Mouse (Mus musculus): ENCODE data around the gene Kirrel3. TPM values are rescaled to one million over a fixed set of nuclear protein-coding genes. Genes with fewer than 3 reads are reported as not detected.

Gene Kirrel3
- polyA plus RNA-seq, 1 experiment from 2014 or later: 2.2 TPM

DNA sequence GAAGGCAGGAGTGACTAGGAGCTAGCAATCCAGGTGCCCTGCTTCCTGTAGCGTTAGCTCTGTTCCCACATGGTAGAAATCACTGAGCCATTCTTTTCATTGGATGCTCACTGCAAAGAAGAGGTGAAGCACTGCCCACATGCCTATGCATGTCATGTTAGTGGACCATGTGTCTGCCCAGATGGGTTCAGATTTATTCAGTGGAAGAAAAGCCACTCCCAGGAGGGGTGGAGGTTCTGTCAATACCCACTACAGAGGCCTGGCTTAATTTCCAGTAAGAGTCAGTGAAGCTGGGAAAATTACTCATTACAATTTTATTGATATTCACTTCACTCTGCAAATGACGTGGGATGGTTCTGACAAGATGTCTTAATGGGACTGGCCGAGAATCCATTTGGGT lies 134.2 kb downstream of the Kirrel3 start:
- Histone ChIP-seq H3K27ac (no peak overlapping the region), H3K27me3 (ENCODE audit: low read depth, poor library complexity, severe bottlenecking) (no peaks in the 10 kb centered on the region), H3K4me3 (no peak overlapping the region), H3K4me1 (peaks cover 5% of the 10 kb centered on the region; the same call in 1 of the 2 replicates), H3K9me3 (replicated peaks) (no peaks in the 10 kb centered on the region), H3K36me3 (no peaks in the 10 kb centered on the region)
- 83% methylated on average over 3 of the region's 3 CpGs for WGBS
- DNase-seq (ENCODE audit: low spot score): no peak

DNA sequence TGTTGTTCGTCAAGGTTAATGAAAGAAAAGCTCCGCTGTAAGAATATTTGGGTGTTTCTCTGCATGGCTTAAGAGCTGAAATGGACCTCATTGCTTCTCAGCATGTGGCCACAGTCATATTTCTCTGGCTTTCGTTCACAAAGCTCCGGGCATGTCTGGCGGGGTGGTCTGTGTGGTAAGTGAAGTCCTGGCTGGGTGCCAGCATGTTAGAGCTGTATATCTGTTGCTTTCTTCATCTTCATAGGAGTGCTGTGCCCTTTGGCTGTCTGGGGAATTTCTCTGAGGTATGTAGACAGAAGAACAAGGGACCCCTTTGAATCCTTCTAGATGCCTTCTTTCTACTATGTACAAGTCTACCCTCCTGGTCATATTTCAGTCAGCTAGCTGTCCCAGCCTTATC lies 137.8 kb downstream of the Kirrel3 start:
- no peak overlapping the region for H3K4me3 ChIP-seq
- H3K36me3 ChIP-seq: no peaks in the 10 kb centered on the region
- WGBS: 92% methylated on average over 5 of the region's 5 CpGs
- H3K4me1 ChIP-seq: no peaks in the 10 kb centered on the region
- H3K27ac ChIP-seq: no peak overlapping the region
- no peaks in the 10 kb centered on the region for H3K27me3 ChIP-seq (ENCODE audit: low read depth, poor library complexity, severe bottlenecking)
- DNase-seq (ENCODE audit: low spot score): no peak
- no peaks in the 10 kb centered on the region for H3K9me3 ChIP-seq (replicated peaks)

DNA sequence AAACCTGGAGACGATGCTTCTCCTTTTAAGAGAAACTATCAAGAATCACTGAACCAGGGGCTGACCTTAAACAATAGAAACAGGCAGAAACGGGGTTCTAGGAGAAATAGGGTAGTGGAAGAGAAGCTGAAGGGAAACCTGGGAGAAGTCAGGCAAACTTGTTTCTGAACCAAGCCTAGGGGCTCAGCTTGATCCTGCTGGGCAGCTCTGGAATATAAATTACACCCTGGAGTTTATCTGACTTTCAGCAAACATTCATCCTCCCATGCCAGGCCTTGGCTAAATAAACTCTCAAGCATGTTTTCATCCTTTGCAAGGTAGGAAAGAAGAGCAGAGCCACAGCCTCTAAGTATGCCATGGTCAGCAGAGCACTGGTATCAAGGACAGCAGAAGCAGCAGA lies 138.3 kb downstream of the Kirrel3 start:
- DNase-seq (ENCODE audit: low spot score): no peak
- 72% methylated on average over 2 of the region's 2 CpGs for WGBS
- Histone ChIP-seq H3K27me3 (ENCODE audit: low read depth, poor library complexity, severe bottlenecking) (no peaks in the 10 kb centered on the region), H3K36me3 (no peaks in the 10 kb centered on the region), H3K27ac (no peak overlapping the region), H3K4me3 (no peak overlapping the region), H3K9me3 (replicated peaks) (no peaks in the 10 kb centered on the region), H3K4me1 (no peaks in the 10 kb centered on the region)

- Histone ChIP-seq H3K27ac (no peak overlapping the region), H3K9me3 (replicated peaks) (no peaks in the 10 kb centered on the region), H3K4me1 (no peaks in the 10 kb centered on the region), H3K4me3 (no peak overlapping the region), H3K27me3 (ENCODE audit: low read depth, poor library complexity, severe bottlenecking) (no peaks in the 10 kb centered on the region), H3K36me3 (no peaks in the 10 kb centered on the region)
- WGBS: 75% methylated on average over 3 of the region's 3 CpGs
- DNase-seq (ENCODE audit: low spot score): no peak
These were observed 143.1 kb downstream of the Kirrel3 start for GRCm38 (mm10) chr9:34628841-34629240.

GRCm38 (mm10) chr9:34635696-34636095 lies 150.0 kb downstream of the Kirrel3 start:
- no peak for DNase-seq (ENCODE audit: low spot score)
- WGBS: 81% methylated on average over 6 of the region's 6 CpGs

DNA sequence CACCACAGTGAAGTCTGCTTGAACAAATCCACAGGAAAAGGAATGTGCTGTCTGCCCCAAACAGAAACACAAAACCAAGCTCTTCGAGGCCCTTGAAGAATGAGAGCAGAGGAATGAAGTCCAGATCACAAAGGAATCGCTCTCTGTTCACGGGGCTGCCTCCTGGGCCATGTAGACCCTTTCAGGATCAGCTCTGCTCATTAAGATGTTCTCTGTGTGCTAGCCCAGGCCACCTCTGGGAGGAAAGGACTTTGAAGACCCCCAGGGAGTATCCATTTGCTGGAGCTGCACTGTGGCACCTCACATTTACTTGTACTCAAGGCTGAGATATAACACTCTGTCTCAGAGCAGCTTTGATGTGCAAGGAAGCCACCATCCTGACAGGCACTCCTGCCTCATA lies 158.2 kb downstream of the Kirrel3 start:
- H3K27me3 ChIP-seq (ENCODE audit: low read depth, poor library complexity, severe bottlenecking): peaks cover 10% of the 10 kb centered on the region; the same call in 1 of the 2 replicates
- H3K4me3 ChIP-seq: no peak overlapping the region
- DNase-seq (ENCODE audit: low spot score): no peak
- no peaks in the 10 kb centered on the region for H3K36me3 ChIP-seq
- H3K9me3 ChIP-seq (replicated peaks): no peaks in the 10 kb centered on the region
- H3K27ac ChIP-seq: no peak overlapping the region
- 61% methylated on average over 3 of the region's 3 CpGs for WGBS
- peaks cover 16% of the 10 kb centered on the region for H3K4me1 ChIP-seq

More at GRCm38 (mm10) chr9:34635696-34636095, 150.0 kb downstream of the Kirrel3 start:
- Histone ChIP-seq H3K27me3 (ENCODE audit: low read depth, poor library complexity, severe bottlenecking) (no peaks in the 10 kb centered on the region), H3K4me3 (no peak overlapping the region), H3K9me3 (replicated peaks) (no peaks in the 10 kb centered on the region), H3K4me1 (no peaks in the 10 kb centered on the region), H3K36me3 (no peaks in the 10 kb centered on the region), H3K27ac (no peak overlapping the region)

- Histone ChIP-seq H3K4me3 (no peak overlapping the region), H3K9me3 (replicated peaks) (no peaks in the 10 kb centered on the region), H3K27me3 (ENCODE audit: low read depth, poor library complexity, severe bottlenecking) (peaks cover 10% of the 10 kb centered on the region; the same call in 1 of the 2 replicates), H3K36me3 (no peaks in the 10 kb centered on the region), H3K27ac (no peak overlapping the region), H3K4me1 (peaks cover 16% of the 10 kb centered on the region)
- 89% methylated on average over 8 of the region's 8 CpGs for WGBS
- DNase-seq (ENCODE audit: low spot score): no peak
These were observed 158.7 kb downstream of the Kirrel3 start for GRCm38 (mm10) chr9:34644392-34644791.

DNA sequence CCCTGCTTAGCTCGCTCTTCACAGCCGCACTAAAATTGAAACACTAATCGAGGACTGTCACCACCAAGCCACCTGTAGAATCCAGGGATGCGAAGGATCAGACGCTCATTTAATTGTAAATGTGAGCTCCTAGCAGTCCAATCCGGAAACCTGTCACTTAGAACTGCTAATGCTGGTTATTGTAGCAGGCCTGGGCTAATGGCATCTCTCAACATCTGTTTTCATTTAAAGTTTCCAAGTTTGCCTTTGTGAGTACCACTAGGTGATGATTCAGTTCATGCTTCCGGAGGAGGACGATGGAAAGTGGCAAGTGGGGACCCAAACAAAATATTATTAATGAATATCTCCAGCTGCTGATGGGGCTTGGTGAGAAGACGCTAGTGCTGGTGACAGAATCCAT lies 161.1 kb downstream of the Kirrel3 start:
- Histone ChIP-seq H3K9me3 (replicated peaks) (no peaks in the 10 kb centered on the region), H3K27me3 (ENCODE audit: low read depth, poor library complexity, severe bottlenecking) (peaks cover 10% of the 10 kb centered on the region; the same call in 1 of the 2 replicates), H3K36me3 (no peaks in the 10 kb centered on the region), H3K4me1 (peaks cover 16% of the 10 kb centered on the region), H3K27ac (no peak overlapping the region), H3K4me3 (no peak overlapping the region)
- peak; percentile 56 for DNase-seq (ENCODE audit: low spot score)
- WGBS: 35% methylated on average over 9 of the region's 9 CpGs

GRCm38 (mm10) chr9:34652278-34652677 lies 166.6 kb downstream of the Kirrel3 start:
- WGBS: 56% methylated on average over 3 of the region's 3 CpGs

GRCm38 (mm10) chr9:34653141-34653540 lies 167.4 kb downstream of the Kirrel3 start:
- Histone ChIP-seq H3K36me3 (no peaks in the 10 kb centered on the region), H3K27ac (no peak overlapping the region), H3K4me3 (no peak overlapping the region), H3K27me3 (ENCODE audit: low read depth, poor library complexity, severe bottlenecking) (no peaks in the 10 kb centered on the region), H3K9me3 (replicated peaks) (no peaks in the 10 kb centered on the region), H3K4me1 (no peaks in the 10 kb centered on the region)
- 100% methylated on average over 1 of the region's 1 CpGs for WGBS
- no peak for DNase-seq (ENCODE audit: low spot score)

More at GRCm38 (mm10) chr9:34652278-34652677, 166.6 kb downstream of the Kirrel3 start:
- no peaks in the 10 kb centered on the region for H3K9me3 ChIP-seq (replicated peaks)
- no peak for DNase-seq (ENCODE audit: low spot score)
- H3K36me3 ChIP-seq: no peaks in the 10 kb centered on the region
- H3K27me3 ChIP-seq (ENCODE audit: low read depth, poor library complexity, severe bottlenecking): no peaks in the 10 kb centered on the region
- no peak overlapping the region for H3K27ac ChIP-seq
- no peaks in the 10 kb centered on the region for H3K4me1 ChIP-seq
- H3K4me3 ChIP-seq: no peak overlapping the region

GRCm38 (mm10) chr9:34660566-34660965 lies 174.9 kb downstream of the Kirrel3 start:
- WGBS: 84% methylated on average over 1 of the region's 1 CpGs

DNA sequence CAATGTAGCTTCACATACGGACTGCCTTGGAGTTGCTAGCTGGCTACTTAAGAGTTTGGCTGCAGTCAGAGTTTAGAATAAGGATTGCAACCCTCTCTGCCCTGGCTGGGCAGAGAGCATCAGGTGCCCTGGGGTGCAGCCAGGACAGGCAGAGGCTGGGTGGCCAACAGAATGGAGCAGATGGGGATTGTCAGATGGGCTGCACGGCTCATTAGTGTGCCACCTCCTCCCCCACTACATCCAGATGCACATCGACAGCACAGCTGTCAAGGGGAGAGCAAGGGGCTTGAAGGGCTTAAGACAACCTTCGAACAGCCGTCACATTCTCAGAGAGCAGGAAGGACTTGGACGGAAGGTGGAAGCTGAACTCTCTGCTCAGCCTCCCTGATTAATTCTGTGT lies 177.7 kb downstream of the Kirrel3 start:
- H3K9me3 ChIP-seq (replicated peaks): no peaks in the 10 kb centered on the region
- no peaks in the 10 kb centered on the region for H3K27me3 ChIP-seq (ENCODE audit: low read depth, poor library complexity, severe bottlenecking)
- H3K4me1 ChIP-seq: 0 out of 2 replicates have a peak, but pooled peaks cover 3% of the 10 kb centered on the region
- H3K36me3 ChIP-seq: no peaks in the 10 kb centered on the region
- H3K27ac ChIP-seq: no peak overlapping the region
- no peak overlapping the region for H3K4me3 ChIP-seq
- DNase-seq (ENCODE audit: low spot score): no peak
- WGBS: 56% methylated on average over 6 of the region's 6 CpGs

More at GRCm38 (mm10) chr9:34660566-34660965, 174.9 kb downstream of the Kirrel3 start:
- Histone ChIP-seq H3K27me3 (ENCODE audit: low read depth, poor library complexity, severe bottlenecking) (no peaks in the 10 kb centered on the region), H3K36me3 (no peaks in the 10 kb centered on the region), H3K4me1 (0 out of 2 replicates have a peak, but pooled peaks cover 3% of the 10 kb centered on the region), H3K27ac (no peak overlapping the region), H3K9me3 (replicated peaks) (no peaks in the 10 kb centered on the region), H3K4me3 (no peak overlapping the region)
- no peak for DNase-seq (ENCODE audit: low spot score)

- H3K27me3 ChIP-seq (ENCODE audit: low read depth, poor library complexity, severe bottlenecking): no peaks in the 10 kb centered on the region
- H3K4me1 ChIP-seq: 0 out of 2 replicates have a peak, but pooled peaks cover 3% of the 10 kb centered on the region
- no peak overlapping the region for H3K4me3 ChIP-seq
- no peak for DNase-seq (ENCODE audit: low spot score)
- no peaks in the 10 kb centered on the region for H3K9me3 ChIP-seq (replicated peaks)
- no peak overlapping the region for H3K27ac ChIP-seq
- H3K36me3 ChIP-seq: no peaks in the 10 kb centered on the region
- 83% methylated on average over 15 of the region's 15 CpGs for WGBS
These were observed 179.9 kb downstream of the Kirrel3 start for GRCm38 (mm10) chr9:34665361-34666129.
